Mouse (Mus musculus): ENCODE measurements around the gene Rbms3.

Rbms3 gene

DNA sequence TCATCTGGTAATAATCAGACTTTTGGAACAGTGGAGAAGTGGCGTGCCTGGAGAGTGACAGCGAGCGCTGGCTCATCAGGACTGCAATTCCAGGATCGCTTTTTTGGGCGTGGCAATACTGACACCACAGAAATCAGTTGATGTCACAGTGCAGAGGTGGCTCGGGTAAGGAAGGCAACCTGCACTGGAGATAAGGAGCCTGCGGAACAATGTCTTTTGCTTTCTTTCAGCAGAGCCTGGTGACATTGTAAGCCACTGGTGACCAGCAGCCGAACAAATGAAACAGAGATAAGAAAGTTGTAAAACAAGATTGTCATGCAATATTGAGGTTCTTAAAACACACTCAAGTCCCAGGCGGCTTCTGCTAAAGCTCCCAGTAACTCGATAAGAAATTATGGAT, 998.9 kb downstream of the Rbms3 start:
- 91% methylated on average over 10 of the region's 10 CpGs for WGBS

GRCm38 (mm10) chr9:116620434-116620833, 1009.3 kb downstream of the Rbms3 start:
- WGBS: 56% methylated on average over 5 of the region's 5 CpGs

DNA sequence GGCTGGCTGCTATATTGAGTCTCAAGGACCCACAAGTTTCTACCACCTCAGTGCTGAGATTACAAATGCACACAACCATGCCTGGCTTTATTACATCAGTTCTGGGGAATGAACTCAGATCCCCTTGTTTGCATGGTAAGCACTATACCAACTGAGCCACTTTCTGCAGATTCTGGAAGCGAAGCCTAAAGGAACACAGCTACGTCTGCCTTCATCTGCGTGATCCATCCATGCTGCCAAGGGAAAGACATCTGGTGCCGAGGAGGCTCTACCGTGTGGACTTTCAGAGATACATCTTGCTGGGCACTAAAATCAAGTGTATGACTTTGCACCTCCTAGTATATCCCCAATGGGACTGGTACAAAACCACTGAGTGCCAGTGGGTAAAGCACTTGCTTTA, 1010.8 kb downstream of the Rbms3 start:
- 71% methylated on average over 5 of the region's 5 CpGs for WGBS

GRCm38 (mm10) chr9:116613276-116613675, 1016.4 kb downstream of the Rbms3 start:
- WGBS: 84% methylated on average over 7 of the region's 7 CpGs

DNA sequence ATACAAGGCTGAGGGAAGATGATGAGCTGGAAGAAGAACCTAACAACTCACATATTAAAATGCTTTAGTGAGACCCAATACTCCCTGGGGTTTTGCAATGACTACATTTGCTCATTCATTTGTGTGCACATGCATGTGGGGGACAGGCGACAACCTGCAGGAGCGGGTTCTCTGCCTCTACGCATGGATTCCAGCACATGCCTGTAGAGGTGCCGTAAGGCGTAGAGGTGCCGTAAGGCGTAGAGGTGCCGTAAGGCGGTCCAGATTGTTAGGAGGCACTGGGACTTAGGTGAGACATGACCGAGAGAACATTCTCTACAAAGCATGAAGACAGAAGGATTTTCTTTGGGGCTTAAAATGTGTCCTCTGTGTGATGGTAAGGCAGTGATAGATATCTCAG, 1033.7 kb downstream of the Rbms3 start:
- WGBS: 97% methylated on average over 10 of the region's 10 CpGs

GRCm38 (mm10) chr9:116592486-116592885, 1037.2 kb downstream of the Rbms3 start:
- 90% methylated on average over 4 of the region's 4 CpGs for WGBS

GRCm38 (mm10) chr9:116591071-116591470, 1038.6 kb downstream of the Rbms3 start:
- 70% methylated on average over 9 of the region's 9 CpGs for WGBS

DNA sequence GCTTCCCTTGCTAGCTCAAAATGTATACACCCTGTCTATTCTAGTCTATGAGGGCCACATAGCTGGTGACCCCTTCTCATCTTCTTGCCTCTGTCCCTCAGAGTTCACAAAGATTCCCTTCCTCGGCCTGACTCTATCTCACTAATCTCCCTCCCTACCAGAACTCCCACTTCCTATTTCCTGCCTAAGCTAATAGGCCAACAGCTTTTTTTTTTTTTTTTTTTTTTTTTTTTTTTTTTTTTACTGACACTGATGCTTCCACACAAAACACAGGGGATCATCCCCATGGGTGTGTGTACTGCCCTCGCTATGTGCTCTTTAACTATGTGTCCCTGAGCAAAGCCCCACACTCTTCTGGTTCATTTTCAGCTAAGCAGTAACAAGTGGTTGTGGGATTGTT, 1060.0 kb downstream of the Rbms3 start:
- 83% methylated on average over 2 of the region's 2 CpGs for WGBS

- 60% methylated on average over 7 of the region's 7 CpGs for WGBS
Observed at GRCm38 (mm10) chr9:116566711-116567110, 1063.0 kb downstream of the Rbms3 start.

DNA sequence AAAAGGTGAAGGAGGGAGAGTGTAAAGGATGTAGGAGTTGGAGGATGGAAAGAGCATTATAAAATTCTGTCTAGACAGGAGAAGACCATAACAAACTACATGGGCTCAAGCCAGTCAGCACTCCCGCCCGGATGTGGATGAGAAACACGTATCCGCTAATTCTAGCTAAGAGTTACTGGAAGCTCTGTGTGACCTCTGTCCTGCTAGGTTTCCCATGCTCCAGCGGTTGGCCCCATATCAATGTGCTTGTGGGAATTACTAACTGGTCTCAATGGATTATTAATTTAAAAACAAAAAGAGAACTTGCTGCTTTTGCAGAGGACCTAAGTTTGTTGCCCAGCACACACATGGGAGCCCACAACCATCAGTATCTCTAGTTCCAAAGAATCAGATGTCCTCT, 1071.9 kb downstream of the Rbms3 start:
- 96% methylated on average over 5 of the region's 5 CpGs for WGBS

DNA sequence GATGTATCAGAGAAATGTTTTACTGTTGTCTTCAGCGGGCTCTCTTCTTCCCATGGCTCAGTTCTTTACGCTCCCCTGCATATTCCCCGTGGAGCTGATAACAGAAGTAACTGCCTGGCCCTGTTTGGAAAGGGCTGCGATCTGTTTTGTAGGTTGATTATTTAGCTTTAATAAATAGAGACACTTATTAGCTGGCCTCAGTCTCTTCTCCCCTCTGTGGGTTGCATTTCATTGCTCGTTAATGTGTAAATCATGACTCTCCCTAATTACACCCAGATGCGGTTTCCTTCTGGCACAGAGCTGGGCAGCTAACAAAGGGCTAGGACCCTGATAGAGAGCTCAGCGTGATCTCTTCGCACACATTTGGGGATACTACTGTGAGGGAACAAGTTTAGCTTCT, 1073.1 kb downstream of the Rbms3 start:
- WGBS: 50% methylated on average over 8 of the region's 8 CpGs

DNA sequence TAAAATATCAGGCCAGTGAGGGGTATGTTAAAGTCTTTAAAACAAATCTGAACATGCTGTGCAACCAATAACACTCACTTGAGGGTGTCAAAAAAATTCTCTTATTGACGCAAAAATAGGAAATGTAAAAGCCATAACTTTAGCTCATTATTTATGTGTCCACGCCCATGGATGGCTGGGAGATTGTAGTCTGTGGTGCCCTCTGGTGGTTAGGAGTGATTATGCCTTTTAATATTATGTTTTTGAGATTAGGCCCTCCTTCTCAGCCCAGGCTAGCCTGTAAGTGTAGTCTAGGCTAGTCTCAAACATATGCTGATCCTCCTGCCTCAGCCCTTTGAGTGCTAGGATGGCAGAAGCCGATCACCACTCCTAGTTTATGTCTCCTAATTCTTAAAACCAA, 1076.5 kb downstream of the Rbms3 start:
- 80% methylated on average over 3 of the region's 3 CpGs for WGBS

DNA sequence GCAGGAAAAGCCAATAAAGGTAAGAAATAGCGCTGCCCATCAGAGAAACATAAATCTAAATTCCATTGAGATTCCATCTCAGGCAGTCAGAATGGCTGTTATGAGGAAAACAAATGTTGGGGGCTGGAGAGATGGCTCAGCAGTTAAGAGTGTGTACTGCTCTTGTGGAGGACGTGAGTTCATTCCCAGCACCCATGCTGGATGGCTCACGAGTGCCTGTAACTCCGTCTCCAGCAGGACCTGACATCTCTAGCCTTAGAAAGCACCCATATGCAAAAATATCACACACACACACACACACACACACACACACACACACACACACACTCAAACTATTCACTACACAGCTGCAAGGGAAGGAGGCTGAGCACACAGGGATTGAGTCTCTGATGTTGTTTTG, 1083.6 kb downstream of the Rbms3 start:
- WGBS: 96% methylated on average over 4 of the region's 4 CpGs

DNA sequence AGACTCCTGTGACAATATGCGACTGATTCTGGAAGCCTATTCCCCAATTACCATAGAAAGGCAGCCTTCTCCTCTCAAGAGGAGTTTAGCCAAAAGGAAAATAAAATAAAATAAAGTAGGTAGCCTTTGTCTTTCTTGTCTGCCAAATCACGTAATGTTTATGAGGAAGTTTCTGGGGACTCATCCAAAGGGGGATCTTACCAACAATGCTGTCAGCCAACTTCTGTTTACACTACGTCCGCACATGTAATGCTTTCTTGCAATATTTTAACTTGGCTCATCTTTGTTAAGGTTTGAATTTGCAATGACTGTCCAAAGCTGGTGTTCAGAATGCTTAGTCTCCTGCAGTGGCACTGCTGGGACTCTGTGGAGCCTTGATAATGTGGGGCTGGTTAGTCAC, 1086.9 kb downstream of the Rbms3 start:
- 66% methylated on average over 4 of the region's 4 CpGs for WGBS

DNA sequence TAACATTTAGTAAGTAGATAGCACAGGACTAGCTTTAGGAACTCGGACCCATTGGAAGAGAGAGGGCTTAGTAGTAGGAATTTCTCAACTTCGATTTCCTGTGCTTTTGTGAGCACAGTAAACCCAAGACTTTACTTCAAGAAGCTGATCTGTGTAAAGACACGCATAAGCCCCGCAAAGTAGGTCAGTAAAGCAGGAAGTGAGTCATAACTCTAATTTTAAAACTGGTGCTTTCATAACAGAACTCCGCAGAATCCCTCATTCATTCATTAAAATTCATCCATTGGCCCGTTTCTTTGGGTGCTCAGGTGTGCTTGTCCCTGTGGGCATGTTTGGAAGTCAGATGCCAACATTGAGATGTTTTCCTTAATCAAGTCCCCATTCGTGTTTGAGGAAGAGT, 1087.7 kb downstream of the Rbms3 start:
- WGBS: 47% methylated on average over 7 of the region's 7 CpGs

GRCm38 (mm10) chr9:116535709-116536108, 1094.0 kb downstream of the Rbms3 start:
- 61% methylated on average over 3 of the region's 3 CpGs for whole genome bisulfite sequencing

DNA sequence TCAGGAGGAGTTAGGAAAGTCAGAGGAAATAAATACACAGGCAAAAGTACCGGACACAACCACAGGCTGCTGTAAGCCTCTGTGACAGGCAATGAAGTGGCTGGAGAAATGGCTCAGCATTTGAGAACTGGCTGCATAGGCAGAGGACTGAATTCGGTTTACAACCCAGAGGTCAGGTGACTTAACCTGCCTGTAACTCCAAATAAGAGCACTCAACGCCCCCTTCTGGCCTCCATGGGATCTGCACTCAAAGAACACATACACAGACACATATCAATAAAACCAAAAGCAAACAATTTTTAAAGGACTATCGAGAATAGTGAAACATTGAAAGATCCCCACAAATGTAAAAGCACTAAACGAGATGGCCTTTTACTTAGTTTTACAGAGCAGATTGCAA, 1096.3 kb downstream of the Rbms3 start:
- WGBS: 84% methylated on average over 5 of the region's 5 CpGs

DNA sequence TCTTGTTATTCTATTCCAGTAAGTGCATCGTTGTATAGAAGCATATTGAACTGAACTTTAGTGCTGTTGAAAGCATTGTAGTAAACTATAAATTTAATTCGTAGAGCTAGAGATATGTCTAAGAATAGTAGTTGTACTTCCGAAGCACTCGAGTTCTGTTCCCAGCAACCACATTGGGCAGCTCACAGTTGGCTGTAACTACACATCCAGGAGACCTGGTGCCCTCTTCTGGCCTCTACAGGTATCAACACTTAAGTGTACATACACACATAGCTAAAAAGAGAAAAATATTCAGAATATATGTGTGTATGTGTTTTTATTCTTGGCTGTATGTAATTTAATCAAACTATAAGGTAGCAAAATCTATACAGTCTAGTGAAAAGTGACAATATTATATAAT, 1098.6 kb downstream of the Rbms3 start:
- WGBS: 77% methylated on average over 4 of the region's 4 CpGs

GRCm38 (mm10) chr9:116524386-116524785, 1105.3 kb downstream of the Rbms3 start:
- 55% methylated on average over 5 of the region's 5 CpGs for WGBS
